Mouse (Mus musculus): ENCODE measurements around the gene Spink4. TPM values are rescaled to one million over a fixed set of nuclear protein-coding genes. Genes with fewer than 3 reads are reported as not detected.
"Not testable (repeated sequence)": the region's sequence is repeated elsewhere in the genome, so short reads cannot be mapped to it uniquely, and the experiment has no call there.

The Spink4 gene
- total and polyA plus RNA-seq, 3 experiments: 0.19 to 1.4 TPM; not detected in 1

- H3K36me3 ChIP-seq (ENCODE audit: control insufficient read depth in 1 of 2, insufficient read depth in 2 of 2, low read length in 2 of 2): peaks cover 0 to 11% of the 10 kb centered on the region in 2 experiments; a peak in 2 of 4 replicates
Observed at GRCm38 (mm10) chr4:40933694-40934093, 13.8 kb downstream of the Spink4 start.

DNA sequence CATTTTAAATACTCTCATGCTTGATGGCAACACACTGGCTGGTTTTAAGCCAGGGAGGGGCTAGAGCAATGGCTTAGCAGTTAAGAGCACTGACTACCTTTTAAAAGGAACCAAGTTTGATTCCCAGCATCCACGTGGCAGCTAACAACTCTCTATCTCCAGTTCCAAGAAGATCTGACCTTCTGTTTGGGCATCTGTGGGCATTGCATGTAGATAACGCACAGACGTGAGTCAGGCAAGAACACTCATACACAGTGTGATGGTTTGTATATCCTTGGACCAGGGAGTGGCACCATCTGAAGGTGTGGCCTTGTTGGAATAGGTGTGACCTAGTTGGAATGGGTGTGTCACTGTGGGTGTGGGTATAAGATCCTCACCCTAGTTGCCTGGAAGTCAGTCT is 14.5 kb downstream of the Spink4 start:
- H3K27me3 ChIP-seq (ENCODE audit: control insufficient read depth in 1 of 2, insufficient read depth in 2 of 2, low read length in 2 of 2); H3K4me3 ChIP-seq (ENCODE audit: control insufficient read depth in 1 of 2, insufficient read depth in 1 of 2, low read depth in 2 of 2, low read length in 2 of 2); H3K27ac ChIP-seq (ENCODE audit: control insufficient read depth, low read depth, low read length); H3K4me1 ChIP-seq (ENCODE audit: control insufficient read depth in 1 of 2, insufficient read depth in 2 of 2, low read length in 2 of 2); H3K9me3 ChIP-seq (replicated peaks; ENCODE audit: insufficient read depth, low read length); DNase-seq (ENCODE audit: low read depth, low spot score); H3K9ac ChIP-seq (ENCODE audit: control insufficient read depth, low read depth, low read length, poor library complexity, severe bottlenecking); H3K79me2 ChIP-seq (ENCODE audit: control insufficient read depth, insufficient read depth, low read length, poor library complexity): not testable (repeated sequence)
- peaks cover 0 to 16% of the 10 kb centered on the region in 2 experiments; a peak in 2 of 4 replicates for H3K36me3 ChIP-seq (ENCODE audit: control insufficient read depth in 1 of 2, insufficient read depth in 2 of 2, low read length in 2 of 2)

More at GRCm38 (mm10) chr4:40933694-40934093, 13.8 kb downstream of the Spink4 start:
- no peak for DNase-seq (ENCODE audit: low read depth, low spot score)
- H3K9me3 ChIP-seq (replicated peaks; ENCODE audit: insufficient read depth, low read length): no peaks in the 10 kb centered on the region
- no peak for TF ChIP-seq SIN3A (IDR thresholded peaks at IDR 0.05; ENCODE audit: low read length)
- no peak overlapping the region for H3K4me3 ChIP-seq (ENCODE audit: control insufficient read depth in 1 of 2, insufficient read depth in 1 of 2, low read depth in 2 of 2, low read length in 2 of 2)
- H3K9ac ChIP-seq (ENCODE audit: control insufficient read depth, low read depth, low read length, poor library complexity, severe bottlenecking): no peak overlapping the region
- H3K79me2 ChIP-seq (ENCODE audit: control insufficient read depth, insufficient read depth, low read length, poor library complexity): no peaks in the 10 kb centered on the region
- no peak overlapping the region for H3K27ac ChIP-seq (ENCODE audit: control insufficient read depth, low read depth, low read length)
- H3K27me3 ChIP-seq (ENCODE audit: control insufficient read depth in 1 of 2, insufficient read depth in 2 of 2, low read length in 2 of 2): no peaks in the 10 kb centered on the region
- no peaks in the 10 kb centered on the region for H3K4me1 ChIP-seq (ENCODE audit: control insufficient read depth in 1 of 2, insufficient read depth in 2 of 2, low read length in 2 of 2)

GRCm38 (mm10) chr4:40936175-40936839 is 16.5 kb downstream of the Spink4 start:
- Histone ChIP-seq H3K79me2 (ENCODE audit: control insufficient read depth, insufficient read depth, low read length, poor library complexity) (no peaks in the 10 kb centered on the region), H3K4me1 (ENCODE audit: control insufficient read depth in 1 of 2, insufficient read depth in 2 of 2, low read length in 2 of 2) (no peaks in the 10 kb centered on the region), H3K9me3 (replicated peaks; ENCODE audit: insufficient read depth, low read length) (no peaks in the 10 kb centered on the region), H3K27ac (ENCODE audit: control insufficient read depth, low read depth, low read length) (no peak overlapping the region), H3K27me3 (ENCODE audit: control insufficient read depth in 1 of 2, insufficient read depth in 2 of 2, low read length in 2 of 2) (no peaks in the 10 kb centered on the region), H3K4me3 (ENCODE audit: control insufficient read depth in 1 of 2, insufficient read depth in 1 of 2, low read depth in 2 of 2, low read length in 2 of 2) (no peak overlapping the region), H3K36me3 (ENCODE audit: control insufficient read depth in 1 of 2, insufficient read depth in 2 of 2, low read length in 2 of 2) (peaks cover 0 to 28% of the 10 kb centered on the region in 2 experiments; a peak in 2 of 4 replicates), H3K9ac (ENCODE audit: control insufficient read depth, low read depth, low read length, poor library complexity, severe bottlenecking) (no peak overlapping the region)
- TF ChIP-seq KAT2A (conservative IDR thresholded peaks at IDR 0.05; ENCODE audit: low read depth, low read length) (no peak), JUND (IDR thresholded peaks at IDR 0.05; ENCODE audit: low read depth, low read length) (no peak), POLR2A (IDR thresholded peaks at IDR 0.05; ENCODE audit: control insufficient read depth in 1 of 2, insufficient read depth in 1 of 2, low read depth in 1 of 2, low read length in 2 of 2, poor library complexity in 1 of 2) (no peak), MEF2A (IDR thresholded peaks at IDR 0.05; ENCODE audit: extremely low read depth, insufficient replicate concordance, low read depth, low read length, poor library complexity, severe bottlenecking) (no peak), ZMIZ1 (IDR thresholded peaks at IDR 0.05; ENCODE audit: low read depth, low read length) (no peak), TAL1 (IDR thresholded peaks at IDR 0.05; ENCODE audit: low read length) (no peak)
- DNase-seq (ENCODE audit: low read depth, low spot score): no peak

DNA sequence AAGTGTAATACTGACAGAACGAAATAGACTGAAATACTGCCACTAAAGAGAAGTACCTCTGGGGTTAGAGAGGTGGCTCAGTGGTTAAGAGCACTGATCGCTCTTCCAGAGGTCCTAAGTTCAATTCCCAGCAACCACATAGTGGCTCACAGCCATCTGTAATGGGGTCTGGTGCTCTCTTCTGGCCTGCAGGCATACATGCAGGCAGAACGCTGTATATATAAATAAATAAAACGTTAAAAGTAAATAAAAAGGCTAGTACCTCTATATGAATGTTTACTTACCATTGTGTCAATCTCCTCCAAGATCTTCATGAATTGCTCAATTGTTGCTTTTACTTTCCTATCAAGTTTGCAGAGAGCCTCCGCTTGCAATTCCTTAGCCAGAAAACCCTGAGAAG is 18.9 kb downstream of the Spink4 start:
- Histone ChIP-seq H3K36me3 (ENCODE audit: control insufficient read depth in 1 of 2, insufficient read depth in 2 of 2, low read length in 2 of 2) (peaks cover 3 to 37% of the 10 kb centered on the region in 2 experiments; a peak in 3 of 4 replicates), H3K27me3 (ENCODE audit: control insufficient read depth in 1 of 2, insufficient read depth in 2 of 2, low read length in 2 of 2) (no peaks in the 10 kb centered on the region), H3K4me3 (ENCODE audit: control insufficient read depth in 1 of 2, insufficient read depth in 1 of 2, low read depth in 2 of 2, low read length in 2 of 2) (no peak overlapping the region), H3K79me2 (ENCODE audit: control insufficient read depth, insufficient read depth, low read length, poor library complexity) (no peaks in the 10 kb centered on the region; the same call in 1 of the 2 replicates), H3K9ac (ENCODE audit: control insufficient read depth, low read depth, low read length, poor library complexity, severe bottlenecking) (no peak overlapping the region), H3K9me3 (replicated peaks; ENCODE audit: insufficient read depth, low read length) (no peaks in the 10 kb centered on the region), H3K27ac (ENCODE audit: control insufficient read depth, low read depth, low read length) (no peak overlapping the region), H3K4me1 (ENCODE audit: control insufficient read depth in 1 of 2, insufficient read depth in 2 of 2, low read length in 2 of 2) (no peaks in the 10 kb centered on the region)
- no peak for TF ChIP-seq EP300 (IDR thresholded peaks at IDR 0.05; ENCODE audit: low read depth in 1 of 2, low read length in 2 of 2)
- TF ChIP-seq GATA1 (IDR thresholded peaks at IDR 0.05; ENCODE audit: low read depth, low read length): no peak
- TF ChIP-seq TBP (IDR thresholded peaks at IDR 0.05; ENCODE audit: low read depth, low read length): no peak
- TF ChIP-seq ZNF384 (IDR thresholded peaks at IDR 0.05; ENCODE audit: low read depth, low read length): no peak
- TF ChIP-seq ZKSCAN1 (IDR thresholded peaks at IDR 0.05; ENCODE audit: low read depth, low read length): no peak
- TF ChIP-seq SMC3 (IDR thresholded peaks at IDR 0.05; ENCODE audit: low read depth, low read length): no peak
- no peak for TF ChIP-seq POLR2AphosphoS5 (IDR thresholded peaks at IDR 0.05; ENCODE audit: borderline replicate concordance, low read depth, low read length)
- TF ChIP-seq UBTF (IDR thresholded peaks at IDR 0.05; ENCODE audit: borderline replicate concordance, insufficient read depth, low read depth, low read length): no peak
- TF ChIP-seq CHD1 (IDR thresholded peaks at IDR 0.05; ENCODE audit: low read depth, low read length): no peak
- no peak for TF ChIP-seq MYC (IDR thresholded peaks at IDR 0.05; ENCODE audit: low read depth, low read length)
- TF ChIP-seq MAFK (IDR thresholded peaks at IDR 0.05; ENCODE audit: borderline replicate concordance, low read depth, low read length): no peak
- no peak for DNase-seq (ENCODE audit: low read depth, low spot score)
